Mouse (Mus musculus): ENCODE measurements around the gene Ovgp1. TPM values are rescaled to one million over a fixed set of nuclear protein-coding genes. Genes with fewer than 3 reads are reported as not detected.
"Not testable (repeated sequence)": the region's sequence is repeated elsewhere in the genome, so short reads cannot be mapped to it uniquely, and the experiment has no call there.

Gene Ovgp1
- total RNA-seq, 2 experiments from 2014 or later, result 0.47 to 0.48 TPM

DNA sequence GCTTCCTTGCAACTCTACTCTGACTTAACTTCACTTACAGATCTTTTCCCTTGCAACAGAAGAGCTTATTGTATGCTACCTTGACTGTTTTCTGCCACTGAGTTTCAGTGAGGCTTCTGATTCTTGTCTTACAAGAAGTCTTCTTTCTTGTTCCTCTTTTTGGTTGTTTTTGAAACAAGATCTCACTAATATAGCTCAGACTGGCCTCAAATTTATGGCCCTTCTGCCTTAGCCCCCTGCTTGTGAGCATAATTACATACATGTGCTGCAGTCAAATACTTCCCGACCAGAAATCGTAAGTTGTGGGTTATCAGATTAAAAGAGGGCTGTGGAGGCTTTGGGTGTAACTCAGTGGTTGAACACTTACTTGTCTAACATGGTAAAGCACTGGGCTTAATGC lies 21.2 kb downstream of the Ovgp1 start:
- no peak for DNase-seq

- DNase-seq, result no peak
These were observed 27.3 kb downstream of the Ovgp1 start for GRCm38 (mm10) chr3:106000707-106001375.

- no peak for DNase-seq
These were observed 28.2 kb downstream of the Ovgp1 start for GRCm38 (mm10) chr3:106001416-106002370.

GRCm38 (mm10) chr3:106003360-106003759 lies 29.8 kb downstream of the Ovgp1 start:
- DNase-seq, result not testable (repeated sequence)

GRCm38 (mm10) chr3:106014546-106014945 lies 41.0 kb downstream of the Ovgp1 start, which contains the start of gene Pifo:
Gene Pifo (minus strand): TSS chr3:106014646.
- no peak for DNase-seq

DNA sequence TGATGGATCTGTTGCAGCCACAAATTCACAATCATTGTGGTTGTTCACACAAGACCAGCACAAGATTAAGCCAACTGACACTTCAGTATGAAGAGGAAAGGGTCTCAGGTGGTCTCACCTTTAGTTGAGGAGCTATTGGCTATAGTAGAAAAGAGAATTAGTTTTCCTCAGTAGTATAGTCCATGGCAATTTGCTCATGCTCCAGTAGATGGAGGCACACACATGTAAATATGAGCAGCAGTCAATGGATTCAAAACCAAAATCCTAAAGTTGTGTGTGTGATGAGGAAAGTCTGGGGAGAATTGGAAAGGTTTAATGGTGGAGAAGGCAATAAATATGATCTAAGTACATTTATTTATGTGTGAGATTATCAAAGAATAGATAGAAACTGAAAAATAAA lies 48.3 kb downstream of the Ovgp1 start:
- no peak for DNase-seq

- no peak for DNase-seq
These were observed 50.6 kb downstream of the Ovgp1 start for GRCm38 (mm10) chr3:106024135-106024534.

- no peak for DNase-seq
These were observed 59.3 kb downstream of the Ovgp1 start, which contains the start of gene Chil5 for GRCm38 (mm10) chr3:106032781-106033180. Gene Chil5 (minus strand): TSS chr3:106032814.

Other genes starting within 250 kb of the Ovgp1 start
- gene Rap1a, start 172.4 kb upstream of the Ovgp1 start, total RNA-seq (2021), result 100 to 1,000 TPM; 131 to 134 TPM
- gene Adora3, start 102.9 kb upstream of the Ovgp1 start, total RNA-seq (2021), result not detected
- under 1 TPM; 0.34 to 0.52 TPM for gene Tmigd3, start 102.8 kb upstream of the Ovgp1 start, total RNA-seq (2021)
- 1 to 10 TPM in 1 of 2 experiments, under 1 TPM in 1; 0.69 to 1.4 TPM for gene I830077J02Rik, start 41.0 kb upstream of the Ovgp1 start, total RNA-seq (2021)
- gene Wdr77, start 14.3 kb upstream of the Ovgp1 start, total RNA-seq (2021), result 10 to 100 TPM; 58.3 to 63.3 TPM
- gene Atp5f1, start 13.6 kb upstream of the Ovgp1 start, total RNA-seq (2021), result 100 to 1,000 TPM; 829 to 853 TPM
- gene Pifo, start 40.9 kb downstream of the Ovgp1 start, total RNA-seq (2021), result not detected
- gene Chil5, start 59.1 kb downstream of the Ovgp1 start, total RNA-seq (2021), result under 1 TPM; 0.36 to 0.43 TPM
- not detected for gene Chia1, start 139.5 kb downstream of the Ovgp1 start, total RNA-seq (2021)
- under 1 TPM; 0.29 to 0.33 TPM for gene Chil3, start 193.9 kb downstream of the Ovgp1 start, total RNA-seq (2021)
- gene Chil4, start 245.8 kb downstream of the Ovgp1 start, total RNA-seq (2021), result not detected

Data from heart, postnatal 4 days (tissue).